Mouse (Mus musculus) forelimb bud, embryonic 11.5 days (tissue): ENCODE measurements at regions not wholly inside any gene's neighbourhood (a gene's known extent, or its start where the extent isn't known, plus 50 kb on each side); places are given as distances from the start of the nearest gene placed in this dataset.

ENCODE experiments used
- DNase-seq: peaks from one replicate; pipeline ENCODE4 v3.0.0-alpha.2; 2012; ENCODE audit warnings: low read depth, low spot score

DNA sequence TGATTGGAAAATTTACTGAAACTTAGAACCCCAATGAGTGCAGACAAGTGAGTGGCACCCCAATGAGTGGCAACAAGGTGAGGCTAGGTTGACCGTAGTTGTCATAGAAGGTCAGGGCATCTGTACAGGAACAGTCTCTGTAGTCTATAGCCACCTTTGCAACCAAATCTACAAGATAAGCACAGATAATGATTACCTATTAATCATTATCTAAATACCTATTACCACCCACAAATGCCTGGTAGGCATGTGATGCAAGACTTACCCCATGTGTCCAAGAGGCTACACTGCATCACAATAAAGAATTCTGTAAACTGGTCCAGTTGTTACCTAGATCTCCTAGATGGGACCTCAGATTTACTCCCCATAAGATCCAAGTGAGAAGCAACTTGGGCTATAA, 778.7 kb downstream of the Cntnap5b start:
- no peak for DNase-seq

DNA sequence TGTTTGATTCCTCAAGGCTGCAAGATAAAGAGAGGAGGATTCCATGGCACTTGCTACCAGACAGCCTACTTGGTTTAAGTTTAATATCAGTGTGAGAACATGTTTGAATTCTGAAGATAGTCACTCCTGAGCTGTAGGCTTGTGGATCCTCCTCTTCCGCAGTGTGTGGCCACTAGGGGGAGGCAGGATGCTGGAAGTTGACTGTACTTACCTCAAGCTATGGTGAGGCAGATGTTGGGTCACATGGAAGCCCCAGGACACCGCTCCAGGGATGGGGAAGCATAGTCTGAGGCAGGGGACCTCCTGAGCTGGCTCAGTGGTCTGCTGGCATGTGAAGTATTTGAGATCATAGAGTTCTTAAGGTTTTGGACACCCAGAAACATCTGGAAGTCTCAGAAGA, 784.4 kb downstream of the Cntnap5b start:
- DNase-seq: peak; percentile 4
